Mouse (Mus musculus): ENCODE measurements around the gene Smurf1. TPM values are rescaled to one million over a fixed set of nuclear protein-coding genes. Genes with fewer than 3 reads are reported as not detected.
A peak's percentile ranks its signal among the peaks of the same experiment; 100 is the strongest.

The Smurf1 gene
- total and polyA plus RNA-seq, 2 experiments from 2014 or later, result 22.6 to 58.1 TPM

- no peaks in the 10 kb centered on the region for H3K9me3 ChIP-seq (ENCODE audit: low read length)
- no peak overlapping the region for H3K4me2 ChIP-seq (ENCODE audit: low read depth, low read length)
- no peak for TF ChIP-seq CTCF (IDR thresholded peaks at IDR 0.05; ENCODE audit: low read depth)
- ATAC-seq (peak; percentile 89), DNase-seq (ENCODE audit: low spot score) (peak; percentile 76)
- H3K4me3 ChIP-seq (ENCODE audit: low read length), result no peak overlapping the region
- peaks cover 70% of the 10 kb centered on the region for H3K36me3 ChIP-seq (ENCODE audit: insufficient read depth, low read length)
- peak overlapping the region; percentile 62; the same call in 1 of the 2 replicates for H3K27ac ChIP-seq
- H3K4me1 ChIP-seq (ENCODE audit: insufficient read depth, low read length), result no peaks in the 10 kb centered on the region
- WGBS, result 70% methylated on average over 14 of the region's 14 CpGs
- no peak overlapping the region for H3K9ac ChIP-seq (replicated peaks; ENCODE audit: low read length)
- no peaks in the 10 kb centered on the region for H3K27me3 ChIP-seq (ENCODE audit: insufficient read depth, low read length)
Measured at GRCm38 (mm10) chr5:144881670-144882399, 83.8 kb downstream of the Smurf1 start.

GRCm38 (mm10) chr5:144877021-144877420 lies 88.6 kb downstream of the Smurf1 start:
- whole genome bisulfite sequencing, result 89% methylated on average over 15 of the region's 15 CpGs

GRCm38 (mm10) chr5:144875892-144876291 lies 89.8 kb downstream of the Smurf1 start:
- H3K27me3 ChIP-seq (ENCODE audit: insufficient read depth, low read length), result no peaks in the 10 kb centered on the region
- no peak overlapping the region for H3K4me2 ChIP-seq (ENCODE audit: low read depth, low read length)
- TF ChIP-seq CTCF (IDR thresholded peaks at IDR 0.05; ENCODE audit: low read depth), result peak; percentile 99
- no peak overlapping the region for H3K4me3 ChIP-seq (ENCODE audit: low read length)
- DNase-seq (ENCODE audit: low spot score), result peak; percentile 87
- 12% methylated on average over 13 of the region's 13 CpGs for WGBS
- no peak overlapping the region for H3K9ac ChIP-seq (replicated peaks; ENCODE audit: low read length)
- ATAC-seq, result 0 out of 2 replicates have a peak, but pooled peaks have one; percentile 30
- no peaks in the 10 kb centered on the region for H3K4me1 ChIP-seq (ENCODE audit: insufficient read depth, low read length)
- H3K36me3 ChIP-seq (ENCODE audit: insufficient read depth, low read length), result peaks cover 31% of the 10 kb centered on the region
- H3K9me3 ChIP-seq (ENCODE audit: low read length), result no peaks in the 10 kb centered on the region
- H3K27ac ChIP-seq, result no peak overlapping the region

More at GRCm38 (mm10) chr5:144877021-144877420, 88.6 kb downstream of the Smurf1 start:
- Histone ChIP-seq H3K27ac (no peak overlapping the region), H3K9ac (replicated peaks; ENCODE audit: low read length) (no peak overlapping the region), H3K9me3 (ENCODE audit: low read length) (no peaks in the 10 kb centered on the region), H3K36me3 (ENCODE audit: insufficient read depth, low read length) (peaks cover 41% of the 10 kb centered on the region), H3K4me2 (ENCODE audit: low read depth, low read length) (no peak overlapping the region), H3K27me3 (ENCODE audit: insufficient read depth, low read length) (no peaks in the 10 kb centered on the region), H3K4me1 (ENCODE audit: insufficient read depth, low read length) (no peaks in the 10 kb centered on the region), H3K4me3 (ENCODE audit: low read length) (no peak overlapping the region)
- no peak for ATAC-seq
- no peak for DNase-seq (ENCODE audit: low spot score)
- TF ChIP-seq CTCF (IDR thresholded peaks at IDR 0.05; ENCODE audit: low read depth), result no peak

- WGBS, result 85% methylated on average over 6 of the region's 6 CpGs
- no peak for TF ChIP-seq CTCF (IDR thresholded peaks at IDR 0.05; ENCODE audit: low read depth)
- DNase-seq (ENCODE audit: low spot score), result no peak
Measured at GRCm38 (mm10) chr5:144875227-144875626, 90.4 kb downstream of the Smurf1 start.

GRCm38 (mm10) chr5:144872867-144873266 lies 92.8 kb downstream of the Smurf1 start:
- ATAC-seq, result no peak
- H3K4me2 ChIP-seq (ENCODE audit: low read depth, low read length), result no peak overlapping the region
- H3K36me3 ChIP-seq (ENCODE audit: insufficient read depth, low read length), result peaks cover 6% of the 10 kb centered on the region; the same call in 1 of the 2 replicates
- H3K4me3 ChIP-seq (ENCODE audit: low read length), result no peak overlapping the region
- no peak overlapping the region for H3K9ac ChIP-seq (replicated peaks; ENCODE audit: low read length)
- H3K27ac ChIP-seq, result no peak overlapping the region
- TF ChIP-seq CTCF (IDR thresholded peaks at IDR 0.05; ENCODE audit: low read depth), result no peak
- H3K27me3 ChIP-seq (ENCODE audit: insufficient read depth, low read length), result no peaks in the 10 kb centered on the region
- DNase-seq (ENCODE audit: low spot score), result no peak
- H3K9me3 ChIP-seq (ENCODE audit: low read length), result no peaks in the 10 kb centered on the region
- H3K4me1 ChIP-seq (ENCODE audit: insufficient read depth, low read length), result no peaks in the 10 kb centered on the region
- WGBS, result 76% methylated on average over 3 of the region's 3 CpGs

More at GRCm38 (mm10) chr5:144875227-144875626, 90.4 kb downstream of the Smurf1 start:
- no peak overlapping the region for H3K4me3 ChIP-seq (ENCODE audit: low read length)
- no peaks in the 10 kb centered on the region for H3K9me3 ChIP-seq (ENCODE audit: low read length)
- H3K27ac ChIP-seq, result no peak overlapping the region
- H3K27me3 ChIP-seq (ENCODE audit: insufficient read depth, low read length), result no peaks in the 10 kb centered on the region
- no peak overlapping the region for H3K4me2 ChIP-seq (ENCODE audit: low read depth, low read length)
- no peak overlapping the region for H3K9ac ChIP-seq (replicated peaks; ENCODE audit: low read length)
- ATAC-seq, result no peak
- peaks cover 25% of the 10 kb centered on the region; the same call in 1 of the 2 replicates for H3K36me3 ChIP-seq (ENCODE audit: insufficient read depth, low read length)
- no peaks in the 10 kb centered on the region for H3K4me1 ChIP-seq (ENCODE audit: insufficient read depth, low read length)

GRCm38 (mm10) chr5:144872326-144872725 lies 93.3 kb downstream of the Smurf1 start:
- H3K4me2 ChIP-seq (ENCODE audit: low read depth, low read length), result no peak overlapping the region
- no peak overlapping the region for H3K4me3 ChIP-seq (ENCODE audit: low read length)
- no peak for DNase-seq (ENCODE audit: low spot score)
- no peaks in the 10 kb centered on the region for H3K9me3 ChIP-seq (ENCODE audit: low read length)
- no peak for TF ChIP-seq CTCF (IDR thresholded peaks at IDR 0.05; ENCODE audit: low read depth)
- H3K27ac ChIP-seq, result no peak overlapping the region
- H3K27me3 ChIP-seq (ENCODE audit: insufficient read depth, low read length), result no peaks in the 10 kb centered on the region
- WGBS, result 67% methylated on average over 5 of the region's 5 CpGs
- no peak overlapping the region for H3K9ac ChIP-seq (replicated peaks; ENCODE audit: low read length)
- peaks cover 2% of the 10 kb centered on the region; the same call in 1 of the 2 replicates for H3K36me3 ChIP-seq (ENCODE audit: insufficient read depth, low read length)
- ATAC-seq, result no peak
- no peaks in the 10 kb centered on the region for H3K4me1 ChIP-seq (ENCODE audit: insufficient read depth, low read length)

- ATAC-seq (no peak), DNase-seq (ENCODE audit: low spot score) (peak; percentile 33)
- Histone ChIP-seq H3K27me3 (ENCODE audit: insufficient read depth, low read length) (no peaks in the 10 kb centered on the region), H3K36me3 (ENCODE audit: insufficient read depth, low read length) (no peaks in the 10 kb centered on the region), H3K9me3 (ENCODE audit: low read length) (no peaks in the 10 kb centered on the region), H3K4me3 (ENCODE audit: low read length) (no peak overlapping the region), H3K27ac (no peak overlapping the region), H3K4me2 (ENCODE audit: low read depth, low read length) (no peak overlapping the region), H3K9ac (replicated peaks; ENCODE audit: low read length) (no peak overlapping the region), H3K4me1 (ENCODE audit: insufficient read depth, low read length) (no peaks in the 10 kb centered on the region)
- TF ChIP-seq CTCF (IDR thresholded peaks at IDR 0.05; ENCODE audit: low read depth), result peak; percentile 62
- 97% methylated on average over 1 of the region's 1 CpGs for WGBS
Measured at GRCm38 (mm10) chr5:144871775-144872174, 93.9 kb downstream of the Smurf1 start.
